Mouse (Mus musculus): ENCODE measurements at regions not wholly inside any gene's neighbourhood (a gene's known extent, or its start where the extent isn't known, plus 50 kb on each side); places are given as distances from the start of the nearest gene placed in this dataset.

GRCm38 (mm10) chr10:99602331-99602730 lies 157.1 kb downstream of the Csl start:
- intact Hi-C loops (cut with DNase I), result no loop called here
- no peak for DNase-seq (ENCODE audit: low spot score in 2 of 2)

- intact Hi-C loops (cut with DNase I), result no loop called here
Measured at GRCm38 (mm10) chr10:99604172-99604571, 155.3 kb downstream of the Csl start.

DNA sequence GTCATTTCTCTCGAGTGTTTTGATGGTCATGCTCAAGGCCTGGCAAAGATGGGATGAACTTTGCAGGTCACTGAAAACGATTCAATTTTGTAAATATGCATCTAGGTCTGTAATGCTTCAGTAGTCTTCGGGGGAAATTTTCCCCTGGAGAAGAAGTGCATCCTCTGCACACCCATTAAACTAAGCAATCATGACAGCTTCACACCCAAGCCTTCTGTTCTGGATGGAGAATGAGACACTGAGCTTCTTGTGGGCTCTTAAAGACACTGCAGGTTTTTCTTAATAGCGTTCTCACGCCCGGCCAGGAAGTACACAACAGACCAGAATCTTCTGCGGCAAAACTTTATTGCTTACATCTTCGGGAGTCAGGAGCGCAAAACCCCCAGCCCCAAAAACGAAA lies 151.0 kb downstream of the Csl start:
- DNase-seq (ENCODE audit: low spot score in 2 of 2), result no peak
- intact Hi-C loops (cut with DNase I), result no loop called here

More at GRCm38 (mm10) chr10:99604172-99604571, 155.3 kb downstream of the Csl start:
- no peak for DNase-seq (ENCODE audit: low spot score in 2 of 2)

GRCm38 (mm10) chr10:99609420-99609819 lies 150.0 kb downstream of the Csl start:
- intact Hi-C loops (cut with DNase I), result no loop called here
- DNase-seq (ENCODE audit: low spot score in 2 of 2), result no peak

GRCm38 (mm10) chr10:99610890-99611289 lies 148.6 kb downstream of the Csl start:
- intact Hi-C loops (cut with DNase I), result no loop called here
- DNase-seq (ENCODE audit: low spot score in 2 of 2), result no peak

- no peak for DNase-seq (ENCODE audit: low spot score in 2 of 2)
- intact Hi-C loops (cut with DNase I), result loop anchor here (5.0 kb wide), 3 partner anchors 32 to 507 kb away; partner anchors contain the start of genes Dusp6, Galnt4 and Poc1b
Measured at GRCm38 (mm10) chr10:99614392-99615249, 144.8 kb downstream of the Csl start.

GRCm38 (mm10) chr10:99615371-99615770 lies 144.1 kb downstream of the Csl start:
- intact Hi-C loops (cut with DNase I), result loop anchor here (5.0 kb wide), 3 partner anchors 33 to 508 kb away; partner anchors contain the start of genes Dusp6, Galnt4 and Poc1b

DNA sequence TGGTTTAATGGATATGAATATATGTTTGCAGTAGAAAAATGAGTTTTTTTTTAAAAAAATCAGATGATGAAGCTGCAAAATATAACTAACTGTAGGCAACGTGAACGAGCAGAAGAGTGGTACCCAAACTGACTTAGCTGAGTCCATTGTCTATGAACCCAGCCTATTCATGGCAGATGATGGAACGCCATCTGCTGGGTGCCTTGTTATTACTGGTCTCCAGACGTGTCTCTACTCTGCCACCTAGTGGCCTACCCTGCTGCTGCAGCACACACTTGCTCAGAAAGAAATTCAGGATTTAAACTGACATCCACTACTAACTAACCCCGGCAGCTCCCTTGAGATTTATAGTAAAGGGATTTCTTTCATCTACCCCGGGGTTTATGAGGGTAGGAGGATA lies 143.7 kb downstream of the Csl start:
- intact Hi-C loops (cut with DNase I), result loop anchor here (1.0 to 5.0 kb wide), 4 partner anchors 33 to 508 kb away; partner anchors contain the start of genes Dusp6, Galnt4 and Poc1b
- DNase-seq (ENCODE audit: low spot score in 2 of 2), result peak; percentile 97

More at GRCm38 (mm10) chr10:99615371-99615770, 144.1 kb downstream of the Csl start:
- DNase-seq (ENCODE audit: low spot score in 2 of 2), result no peak

- intact Hi-C loops (cut with DNase I), result loop anchor here (5.0 kb wide), 3 partner anchors 35 to 510 kb away; partner anchors contain the start of genes Dusp6, Galnt4 and Poc1b
- no peak for DNase-seq (ENCODE audit: low spot score in 2 of 2)
Measured at GRCm38 (mm10) chr10:99617623-99618022, 141.8 kb downstream of the Csl start.

GRCm38 (mm10) chr10:99619421-99620151 lies 139.9 kb downstream of the Csl start:
- peak; percentile 83 to 88 for DNase-seq (ENCODE audit: low spot score in 2 of 2)
- intact Hi-C loops (cut with DNase I), result loop anchor here (5.0 kb wide), 3 partner anchors 37 to 512 kb away; partner anchors contain the start of genes Dusp6, Galnt4 and Poc1b

DNA sequence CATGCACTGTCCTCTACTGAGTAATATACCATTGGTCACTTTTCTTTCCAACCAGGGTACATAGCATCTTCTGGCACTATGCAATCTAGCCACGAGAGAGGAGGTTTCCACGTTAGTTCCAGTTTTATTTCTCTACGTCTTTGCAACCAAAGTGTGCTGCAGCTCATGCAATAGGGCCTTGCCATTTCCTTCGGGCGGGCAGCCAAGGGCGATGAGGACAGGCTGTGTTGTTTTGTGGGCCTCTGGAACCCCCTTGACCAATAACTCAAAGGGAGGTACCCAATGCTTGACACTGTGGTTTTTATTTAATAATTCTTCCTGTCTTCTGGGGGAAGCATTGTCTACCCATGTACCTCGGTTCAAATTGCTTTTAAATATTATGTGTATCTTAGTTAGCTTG lies 139.0 kb downstream of the Csl start:
- intact Hi-C loops (cut with DNase I), result no loop called here
- DNase-seq (ENCODE audit: low spot score in 2 of 2), result no peak

- DNase-seq (ENCODE audit: low spot score in 2 of 2), result no peak
- intact Hi-C loops (cut with DNase I), result no loop called here
Measured at GRCm38 (mm10) chr10:99627355-99627754, 132.1 kb downstream of the Csl start.

GRCm38 (mm10) chr10:99632250-99632985 lies 127.0 kb downstream of the Csl start:
- intact Hi-C loops (cut with DNase I), result no loop called here
- no peak for DNase-seq (ENCODE audit: low spot score in 2 of 2)

- intact Hi-C loops (cut with DNase I), result no loop called here
- DNase-seq (ENCODE audit: low spot score in 2 of 2), result no peak
Measured at GRCm38 (mm10) chr10:99635796-99636195, 123.7 kb downstream of the Csl start.

DNA sequence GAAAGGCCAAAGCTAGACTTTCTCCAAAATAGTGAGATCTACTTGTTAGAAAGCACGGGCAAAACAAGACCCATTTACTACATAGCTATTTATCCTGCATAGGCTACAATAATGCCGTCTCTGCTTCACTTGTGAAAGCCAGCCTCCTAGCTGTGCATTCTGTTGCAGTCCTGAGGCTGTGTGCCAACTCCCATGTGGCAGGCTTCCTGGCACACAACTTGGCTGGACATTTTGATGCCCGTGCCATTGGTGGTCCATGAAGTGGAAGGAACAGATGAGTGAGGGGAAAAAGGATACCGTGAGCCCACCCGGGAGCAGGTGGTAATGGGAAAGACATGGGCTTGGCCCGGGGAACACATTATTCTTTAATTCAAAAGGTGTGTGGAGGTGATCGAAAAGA lies 120.4 kb downstream of the Csl start:
- no peak for DNase-seq (ENCODE audit: low spot score in 2 of 2)
- intact Hi-C loops (cut with DNase I), result no loop called here

- no peak for DNase-seq (ENCODE audit: low spot score in 2 of 2)
- intact Hi-C loops (cut with DNase I), result no loop called here
Measured at GRCm38 (mm10) chr10:99639469-99639868, 120.0 kb downstream of the Csl start.

GRCm38 (mm10) chr10:99641784-99642183 lies 117.7 kb downstream of the Csl start:
- DNase-seq (ENCODE audit: low spot score in 2 of 2), result peak; percentile 66 to 75
- intact Hi-C loops (cut with DNase I), result loop anchor here (5.0 kb wide), 4 partner anchors 376 to 836 kb away; partner anchors contain the start of gene Kitl

GRCm38 (mm10) chr10:99642201-99642827 lies 117.1 kb downstream of the Csl start:
- no peak for DNase-seq (ENCODE audit: low spot score in 2 of 2)
- intact Hi-C loops (cut with DNase I), result loop anchor here (5.0 kb wide), 4 partner anchors 375 to 835 kb away; partner anchors contain the start of gene Kitl

- DNase-seq (ENCODE audit: low spot score in 2 of 2), result peak in 1 of 2 experiments; percentile 18
- intact Hi-C loops (cut with DNase I), result loop anchor here (5.0 kb wide), 4 partner anchors 372 to 832 kb away; partner anchors contain the start of gene Kitl
Measured at GRCm38 (mm10) chr10:99644981-99645380, 114.5 kb downstream of the Csl start.
